Mouse (Mus musculus): ENCODE measurements at regions not wholly inside any gene's neighbourhood (a gene's known extent, or its start where the extent isn't known, plus 50 kb on each side); places are given as distances from the start of the nearest gene placed in this dataset.

DNA sequence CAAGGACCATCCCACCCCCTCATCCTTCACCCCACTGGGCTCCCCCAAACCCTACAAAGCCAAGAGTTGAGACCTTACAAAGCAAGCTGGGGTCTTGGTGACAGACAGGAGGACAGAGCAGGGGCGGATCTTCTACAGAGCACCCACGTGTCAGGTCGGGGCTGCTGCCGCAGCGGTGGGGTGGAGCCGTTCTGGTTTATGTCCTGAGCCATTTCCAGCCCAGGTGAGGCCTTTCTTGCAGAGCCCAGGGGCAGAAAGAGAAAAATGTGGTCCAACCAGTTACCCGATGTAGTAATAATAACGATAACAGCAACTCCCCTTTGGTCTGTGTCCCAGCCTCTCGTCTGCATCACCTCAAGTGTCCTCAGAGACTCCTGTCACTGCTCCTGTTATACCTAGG is 112.4 kb upstream of the Wnt4 start:
- H3K4me3 ChIP-seq (replicated peaks; ENCODE audit: low read length), result peak overlapping the region; percentile 15
- peak overlapping the region; percentile 2; the same call in 1 of the 2 replicates for H3K27ac ChIP-seq (replicated peaks; ENCODE audit: low read depth, low read length)
- peaks cover 13% of the 10 kb centered on the region for H3K27me3 ChIP-seq (ENCODE audit: control insufficient read depth, insufficient read depth, low read length)
- 43% methylated on average over 9 of the region's 9 CpGs for WGBS
- peak overlapping the region; percentile 40; the same call in 1 of the 2 replicates for H3K4me2 ChIP-seq (replicated peaks; ENCODE audit: low read depth, low read length, severe bottlenecking)
- ATAC-seq (ENCODE audit: low FRiP score, low read depth), result no peak
- peaks cover 14% of the 10 kb centered on the region; the same call in 1 of the 2 replicates for H3K4me1 ChIP-seq (ENCODE audit: control insufficient read depth, insufficient read depth, low read length)
- peak; percentile 20 for DNase-seq (ENCODE audit: low spot score)
- H3K36me3 ChIP-seq (ENCODE audit: control insufficient read depth, insufficient read depth, low read length), result no peaks in the 10 kb centered on the region
- no peaks in the 10 kb centered on the region for H3K9me3 ChIP-seq (ENCODE audit: control insufficient read depth, low read length)
- TF ChIP-seq POLR2A (IDR thresholded peaks at IDR 0.05; ENCODE audit: borderline replicate concordance, extremely low read depth, insufficient read depth, insufficient read length), result no peak
- H3K9ac ChIP-seq (ENCODE audit: low read depth, low read length, severe bottlenecking), result no peak overlapping the region

DNA sequence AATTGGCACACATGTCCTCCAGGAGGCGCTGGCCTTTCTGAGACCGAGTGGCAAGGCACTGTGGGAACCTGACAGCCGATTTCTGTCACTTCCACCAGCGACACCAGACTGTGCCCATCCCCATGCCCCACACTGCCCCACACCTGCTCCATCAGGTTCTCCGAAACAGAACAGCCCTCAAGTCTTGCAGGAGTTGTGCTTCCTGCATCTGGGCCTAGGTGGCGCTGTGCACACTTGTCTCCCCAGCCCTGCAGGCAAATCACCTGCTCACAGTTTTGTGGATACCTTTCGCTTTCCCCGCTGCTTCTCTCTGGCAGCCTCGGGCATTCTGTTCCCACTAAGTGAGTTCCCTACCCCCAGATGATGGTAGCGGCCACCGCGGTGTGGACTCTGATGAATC is 112.9 kb upstream of the Wnt4 start:
- peaks cover 14% of the 10 kb centered on the region; the same call in 1 of the 2 replicates for H3K4me1 ChIP-seq (ENCODE audit: control insufficient read depth, insufficient read depth, low read length)
- H3K27me3 ChIP-seq (ENCODE audit: control insufficient read depth, insufficient read depth, low read length), result peaks cover 13% of the 10 kb centered on the region
- H3K9ac ChIP-seq (ENCODE audit: low read depth, low read length, severe bottlenecking), result no peak overlapping the region
- ATAC-seq (ENCODE audit: low FRiP score, low read depth), result no peak
- TF ChIP-seq POLR2A (IDR thresholded peaks at IDR 0.05; ENCODE audit: borderline replicate concordance, extremely low read depth, insufficient read depth, insufficient read length), result no peak
- peak overlapping the region; percentile 40; the same call in 1 of the 2 replicates for H3K4me2 ChIP-seq (replicated peaks; ENCODE audit: low read depth, low read length, severe bottlenecking)
- peak; percentile 77 for DNase-seq (ENCODE audit: low spot score)
- no peaks in the 10 kb centered on the region for H3K9me3 ChIP-seq (ENCODE audit: control insufficient read depth, low read length)
- 2% methylated on average over 12 of the region's 12 CpGs for WGBS
- no peak overlapping the region for H3K27ac ChIP-seq (replicated peaks; ENCODE audit: low read depth, low read length)
- H3K4me3 ChIP-seq (replicated peaks; ENCODE audit: low read length), result peak overlapping the region; percentile 15
- H3K36me3 ChIP-seq (ENCODE audit: control insufficient read depth, insufficient read depth, low read length), result no peaks in the 10 kb centered on the region

DNA sequence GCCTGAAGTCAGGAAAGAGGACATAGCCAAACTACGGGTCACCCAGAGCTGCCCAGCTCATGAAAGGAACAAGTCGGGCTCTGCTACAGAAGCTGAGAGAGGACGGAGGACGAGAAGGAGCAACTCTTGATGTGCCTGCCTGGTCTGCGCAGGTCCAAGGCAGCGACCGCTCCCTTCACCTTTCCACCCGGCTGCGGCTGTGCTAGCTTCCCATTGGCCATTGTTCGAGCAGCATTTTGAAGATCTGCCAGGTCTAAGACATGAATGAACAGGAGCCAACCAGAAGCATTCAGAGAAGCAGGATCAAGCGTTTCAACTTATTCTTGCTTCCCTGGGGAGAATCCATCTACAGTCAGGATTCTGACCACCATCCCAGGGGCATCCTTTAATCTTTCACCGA is 113.3 kb upstream of the Wnt4 start:
- Histone ChIP-seq H3K4me2 (replicated peaks; ENCODE audit: low read depth, low read length, severe bottlenecking) (no peak overlapping the region), H3K36me3 (ENCODE audit: control insufficient read depth, insufficient read depth, low read length) (no peaks in the 10 kb centered on the region), H3K4me1 (ENCODE audit: control insufficient read depth, insufficient read depth, low read length) (peaks cover 14% of the 10 kb centered on the region; the same call in 1 of the 2 replicates), H3K9me3 (ENCODE audit: control insufficient read depth, low read length) (no peaks in the 10 kb centered on the region), H3K9ac (ENCODE audit: low read depth, low read length, severe bottlenecking) (no peak overlapping the region), H3K27me3 (ENCODE audit: control insufficient read depth, insufficient read depth, low read length) (peaks cover 13% of the 10 kb centered on the region), H3K27ac (replicated peaks; ENCODE audit: low read depth, low read length) (no peak overlapping the region), H3K4me3 (replicated peaks; ENCODE audit: low read length) (no peak overlapping the region)
- DNase-seq (ENCODE audit: low spot score) (no peak), ATAC-seq (ENCODE audit: low FRiP score, low read depth) (no peak)
- no peak for TF ChIP-seq POLR2A (IDR thresholded peaks at IDR 0.05; ENCODE audit: borderline replicate concordance, extremely low read depth, insufficient read depth, insufficient read length)
- WGBS, result 62% methylated on average over 12 of the region's 12 CpGs

DNA sequence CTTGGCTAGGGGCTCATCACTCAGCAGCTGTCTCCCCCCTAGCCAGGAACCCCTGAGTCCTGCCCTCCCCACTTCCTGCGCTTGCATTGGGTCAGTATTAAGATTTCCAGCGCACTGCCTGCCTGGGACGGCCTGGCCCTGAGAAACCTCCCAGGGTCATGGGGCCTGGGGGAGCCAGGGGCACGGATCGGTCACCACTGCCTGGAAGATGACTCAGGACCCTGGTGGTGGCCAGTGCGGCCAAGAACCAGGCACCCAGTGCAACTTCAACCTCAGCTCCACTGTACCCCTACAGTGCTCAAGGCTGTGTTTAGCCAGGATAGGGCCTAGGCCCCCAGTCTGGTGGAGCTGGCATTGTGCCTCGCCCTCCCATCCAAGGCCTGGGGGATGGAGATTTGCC is 111.9 kb upstream of the Zbtb40 start:
- H3K4me2 ChIP-seq (replicated peaks; ENCODE audit: low read depth, low read length, severe bottlenecking), result no peak overlapping the region
- H3K27me3 ChIP-seq (ENCODE audit: control insufficient read depth, insufficient read depth, low read length), result peaks cover 13% of the 10 kb centered on the region
- DNase-seq (ENCODE audit: low spot score), result no peak
- no peak for ATAC-seq (ENCODE audit: low FRiP score, low read depth)
- H3K36me3 ChIP-seq (ENCODE audit: control insufficient read depth, insufficient read depth, low read length), result no peaks in the 10 kb centered on the region
- H3K9ac ChIP-seq (ENCODE audit: low read depth, low read length, severe bottlenecking), result no peak overlapping the region
- H3K4me3 ChIP-seq (replicated peaks; ENCODE audit: low read length), result no peak overlapping the region
- H3K9me3 ChIP-seq (ENCODE audit: control insufficient read depth, low read length), result no peaks in the 10 kb centered on the region
- no peak for TF ChIP-seq POLR2A (IDR thresholded peaks at IDR 0.05; ENCODE audit: borderline replicate concordance, extremely low read depth, insufficient read depth, insufficient read length)
- WGBS, result 80% methylated on average over 7 of the region's 7 CpGs
- peaks cover 27% of the 10 kb centered on the region for H3K4me1 ChIP-seq (ENCODE audit: control insufficient read depth, insufficient read depth, low read length)
- no peak overlapping the region for H3K27ac ChIP-seq (replicated peaks; ENCODE audit: low read depth, low read length)

DNA sequence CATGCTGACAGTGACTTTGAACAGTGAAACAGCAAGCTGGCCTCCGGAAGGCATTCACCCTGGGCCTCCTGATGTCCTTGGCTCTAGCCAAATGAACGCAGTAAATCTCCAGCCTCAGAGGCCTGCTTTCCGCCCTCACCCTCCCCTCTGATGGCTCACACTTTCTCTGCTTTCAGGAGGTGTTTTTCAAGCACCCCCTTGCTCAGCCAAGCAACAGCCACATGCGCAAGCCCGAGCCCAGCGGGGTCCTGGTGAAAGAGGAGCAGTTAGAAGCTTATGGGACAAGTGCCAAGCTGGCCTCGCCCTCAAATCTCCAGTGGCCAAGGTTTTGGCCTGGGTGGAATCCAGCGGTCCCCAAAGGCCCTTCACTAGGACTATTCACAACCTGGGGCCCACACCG is 109.6 kb upstream of the Zbtb40 start:
- 52% methylated on average over 9 of the region's 9 CpGs for WGBS
- TF ChIP-seq POLR2A (IDR thresholded peaks at IDR 0.05; ENCODE audit: borderline replicate concordance, extremely low read depth, insufficient read depth, insufficient read length), result no peak
- no peaks in the 10 kb centered on the region for H3K36me3 ChIP-seq (ENCODE audit: control insufficient read depth, insufficient read depth, low read length)
- no peak overlapping the region for H3K4me3 ChIP-seq (replicated peaks; ENCODE audit: low read length)
- no peak overlapping the region for H3K4me2 ChIP-seq (replicated peaks; ENCODE audit: low read depth, low read length, severe bottlenecking)
- H3K4me1 ChIP-seq (ENCODE audit: control insufficient read depth, insufficient read depth, low read length), result peaks cover 20% of the 10 kb centered on the region
- ATAC-seq (ENCODE audit: low FRiP score, low read depth) (no peak), DNase-seq (ENCODE audit: low spot score) (peak; percentile 14)
- H3K9me3 ChIP-seq (ENCODE audit: control insufficient read depth, low read length), result no peaks in the 10 kb centered on the region
- no peaks in the 10 kb centered on the region for H3K27me3 ChIP-seq (ENCODE audit: control insufficient read depth, insufficient read depth, low read length)
- no peak overlapping the region for H3K9ac ChIP-seq (ENCODE audit: low read depth, low read length, severe bottlenecking)
- peak overlapping the region; percentile 58; the same call in 1 of the 2 replicates for H3K27ac ChIP-seq (replicated peaks; ENCODE audit: low read depth, low read length)
